Mouse (Mus musculus): ENCODE results near the gene Pitpnc1. TPM values are rescaled to one million over a fixed set of nuclear protein-coding genes. Genes with fewer than 3 reads are reported as not detected.

Gene Pitpnc1
- polyA plus RNA-seq, 1 experiment from 2014 or later = 15.7 TPM

- no peak for ATAC-seq (ENCODE audit: insufficient number of reproducible peaks, insufficient read depth, low FRiP score, low read depth)
- H3K9me3 ChIP-seq (ENCODE audit: control insufficient read depth, low read depth, low read length) = no peaks in the 10 kb centered on the region
- no peak overlapping the region for H3K27ac ChIP-seq (ENCODE audit: low read length)
- H3K4me3 ChIP-seq (ENCODE audit: low read depth, low read length) = no peak overlapping the region
- WGBS = 86% methylated on average over 10 of the region's 10 CpGs
- no peak overlapping the region for H3K4me2 ChIP-seq (replicated peaks; ENCODE audit: low read depth, low read length)
- no peaks in the 10 kb centered on the region for H3K27me3 ChIP-seq (ENCODE audit: control insufficient read depth, insufficient read depth, low read length)
- H3K36me3 ChIP-seq (ENCODE audit: control insufficient read depth, insufficient read depth, low read length) = no peaks in the 10 kb centered on the region
- H3K9ac ChIP-seq (replicated peaks; ENCODE audit: low read depth, low read length) = no peak overlapping the region
- H3K4me1 ChIP-seq (ENCODE audit: control insufficient read depth, insufficient read depth, low read length) = no peaks in the 10 kb centered on the region
These were observed 218.5 kb downstream of the Pitpnc1 start for GRCm38 (mm10) chr11:107252026-107252425.

- H3K4me2 ChIP-seq (replicated peaks; ENCODE audit: low read depth, low read length) = no peak overlapping the region
- no peaks in the 10 kb centered on the region for H3K4me1 ChIP-seq (ENCODE audit: control insufficient read depth, insufficient read depth, low read length)
These were observed 219.0 kb downstream of the Pitpnc1 start for GRCm38 (mm10) chr11:107251460-107251859.

GRCm38 (mm10) chr11:107250882-107251281 lies 219.6 kb downstream of the Pitpnc1 start:
- Histone ChIP-seq H3K4me3 (ENCODE audit: low read depth, low read length) (no peak overlapping the region), H3K4me1 (ENCODE audit: control insufficient read depth, insufficient read depth, low read length) (no peaks in the 10 kb centered on the region), H3K9me3 (ENCODE audit: control insufficient read depth, low read depth, low read length) (no peaks in the 10 kb centered on the region), H3K4me2 (replicated peaks; ENCODE audit: low read depth, low read length) (no peak overlapping the region), H3K27ac (ENCODE audit: low read length) (no peak overlapping the region), H3K36me3 (ENCODE audit: control insufficient read depth, insufficient read depth, low read length) (no peaks in the 10 kb centered on the region), H3K27me3 (ENCODE audit: control insufficient read depth, insufficient read depth, low read length) (no peaks in the 10 kb centered on the region), H3K9ac (replicated peaks; ENCODE audit: low read depth, low read length) (no peak overlapping the region)
- no peak for ATAC-seq (ENCODE audit: insufficient number of reproducible peaks, insufficient read depth, low FRiP score, low read depth)
- WGBS = 93% methylated on average over 8 of the region's 8 CpGs

More at GRCm38 (mm10) chr11:107251460-107251859, 219.0 kb downstream of the Pitpnc1 start:
- Histone ChIP-seq H3K9me3 (ENCODE audit: control insufficient read depth, low read depth, low read length) (no peaks in the 10 kb centered on the region), H3K27me3 (ENCODE audit: control insufficient read depth, insufficient read depth, low read length) (no peaks in the 10 kb centered on the region), H3K36me3 (ENCODE audit: control insufficient read depth, insufficient read depth, low read length) (no peaks in the 10 kb centered on the region), H3K9ac (replicated peaks; ENCODE audit: low read depth, low read length) (no peak overlapping the region), H3K4me3 (ENCODE audit: low read depth, low read length) (no peak overlapping the region), H3K27ac (ENCODE audit: low read length) (no peak overlapping the region)
- WGBS = 84% methylated on average over 7 of the region's 7 CpGs
- no peak for ATAC-seq (ENCODE audit: insufficient number of reproducible peaks, insufficient read depth, low FRiP score, low read depth)

GRCm38 (mm10) chr11:107248753-107249152 lies 221.7 kb downstream of the Pitpnc1 start:
- no peaks in the 10 kb centered on the region for H3K36me3 ChIP-seq (ENCODE audit: control insufficient read depth, insufficient read depth, low read length)
- H3K27ac ChIP-seq (ENCODE audit: low read length) = no peak overlapping the region
- no peaks in the 10 kb centered on the region for H3K9me3 ChIP-seq (ENCODE audit: control insufficient read depth, low read depth, low read length)
- H3K4me2 ChIP-seq (replicated peaks; ENCODE audit: low read depth, low read length) = no peak overlapping the region
- H3K4me3 ChIP-seq (ENCODE audit: low read depth, low read length) = no peak overlapping the region
- WGBS = 92% methylated on average over 7 of the region's 7 CpGs
- no peaks in the 10 kb centered on the region for H3K27me3 ChIP-seq (ENCODE audit: control insufficient read depth, insufficient read depth, low read length)
- ATAC-seq (ENCODE audit: insufficient number of reproducible peaks, insufficient read depth, low FRiP score, low read depth) = no peak
- no peak overlapping the region for H3K9ac ChIP-seq (replicated peaks; ENCODE audit: low read depth, low read length)
- no peaks in the 10 kb centered on the region for H3K4me1 ChIP-seq (ENCODE audit: control insufficient read depth, insufficient read depth, low read length)

- H3K36me3 ChIP-seq (ENCODE audit: control insufficient read depth, insufficient read depth, low read length) = no peaks in the 10 kb centered on the region
- H3K4me2 ChIP-seq (replicated peaks; ENCODE audit: low read depth, low read length) = no peak overlapping the region
- WGBS = 87% methylated on average over 7 of the region's 7 CpGs
- H3K9me3 ChIP-seq (ENCODE audit: control insufficient read depth, low read depth, low read length) = no peaks in the 10 kb centered on the region
- H3K4me1 ChIP-seq (ENCODE audit: control insufficient read depth, insufficient read depth, low read length) = no peaks in the 10 kb centered on the region
- H3K27ac ChIP-seq (ENCODE audit: low read length) = no peak overlapping the region
- no peak overlapping the region for H3K9ac ChIP-seq (replicated peaks; ENCODE audit: low read depth, low read length)
- ATAC-seq (ENCODE audit: insufficient number of reproducible peaks, insufficient read depth, low FRiP score, low read depth) = no peak
- H3K27me3 ChIP-seq (ENCODE audit: control insufficient read depth, insufficient read depth, low read length) = no peaks in the 10 kb centered on the region
- no peak overlapping the region for H3K4me3 ChIP-seq (ENCODE audit: low read depth, low read length)
These were observed 224.8 kb downstream of the Pitpnc1 start for GRCm38 (mm10) chr11:107245657-107246056.

GRCm38 (mm10) chr11:107243126-107243525 lies 227.4 kb downstream of the Pitpnc1 start:
- H3K4me1 ChIP-seq (ENCODE audit: control insufficient read depth, insufficient read depth, low read length) = no peaks in the 10 kb centered on the region
- no peaks in the 10 kb centered on the region for H3K9me3 ChIP-seq (ENCODE audit: control insufficient read depth, low read depth, low read length)
- H3K4me2 ChIP-seq (replicated peaks; ENCODE audit: low read depth, low read length) = no peak overlapping the region
- no peak overlapping the region for H3K27ac ChIP-seq (ENCODE audit: low read length)
- WGBS = 85% methylated on average over 6 of the region's 6 CpGs
- no peaks in the 10 kb centered on the region for H3K27me3 ChIP-seq (ENCODE audit: control insufficient read depth, insufficient read depth, low read length)
- H3K4me3 ChIP-seq (ENCODE audit: low read depth, low read length) = no peak overlapping the region
- no peaks in the 10 kb centered on the region for H3K36me3 ChIP-seq (ENCODE audit: control insufficient read depth, insufficient read depth, low read length)
- ATAC-seq (ENCODE audit: insufficient number of reproducible peaks, insufficient read depth, low FRiP score, low read depth) = no peak
- H3K9ac ChIP-seq (replicated peaks; ENCODE audit: low read depth, low read length) = no peak overlapping the region

- Histone ChIP-seq H3K4me2 (replicated peaks; ENCODE audit: low read depth, low read length) (no peak overlapping the region), H3K27me3 (ENCODE audit: control insufficient read depth, insufficient read depth, low read length) (no peaks in the 10 kb centered on the region), H3K4me3 (ENCODE audit: low read depth, low read length) (no peak overlapping the region), H3K4me1 (ENCODE audit: control insufficient read depth, insufficient read depth, low read length) (no peaks in the 10 kb centered on the region), H3K9ac (replicated peaks; ENCODE audit: low read depth, low read length) (no peak overlapping the region), H3K36me3 (ENCODE audit: control insufficient read depth, insufficient read depth, low read length) (no peaks in the 10 kb centered on the region), H3K27ac (ENCODE audit: low read length) (no peak overlapping the region), H3K9me3 (ENCODE audit: control insufficient read depth, low read depth, low read length) (no peaks in the 10 kb centered on the region)
- ATAC-seq (ENCODE audit: insufficient number of reproducible peaks, insufficient read depth, low FRiP score, low read depth) = no peak
- WGBS = 84% methylated on average over 7 of the region's 7 CpGs
These were observed 228.8 kb downstream of the Pitpnc1 start for GRCm38 (mm10) chr11:107241678-107242077.

- no peak overlapping the region for H3K4me3 ChIP-seq (ENCODE audit: low read depth, low read length)
- H3K9ac ChIP-seq (replicated peaks; ENCODE audit: low read depth, low read length) = no peak overlapping the region
- no peak overlapping the region for H3K27ac ChIP-seq (ENCODE audit: low read length)
- WGBS = 88% methylated on average over 6 of the region's 6 CpGs
- no peaks in the 10 kb centered on the region for H3K36me3 ChIP-seq (ENCODE audit: control insufficient read depth, insufficient read depth, low read length)
- no peaks in the 10 kb centered on the region for H3K4me1 ChIP-seq (ENCODE audit: control insufficient read depth, insufficient read depth, low read length)
- H3K27me3 ChIP-seq (ENCODE audit: control insufficient read depth, insufficient read depth, low read length) = no peaks in the 10 kb centered on the region
- no peak for ATAC-seq (ENCODE audit: insufficient number of reproducible peaks, insufficient read depth, low FRiP score, low read depth)
- no peak overlapping the region for H3K4me2 ChIP-seq (replicated peaks; ENCODE audit: low read depth, low read length)
- H3K9me3 ChIP-seq (ENCODE audit: control insufficient read depth, low read depth, low read length) = no peaks in the 10 kb centered on the region
These were observed 232.0 kb downstream of the Pitpnc1 start for GRCm38 (mm10) chr11:107238506-107238905.

GRCm38 (mm10) chr11:107237532-107237931 lies 233.0 kb downstream of the Pitpnc1 start:
- H3K27ac ChIP-seq (ENCODE audit: low read length) = no peak overlapping the region
- no peaks in the 10 kb centered on the region for H3K4me1 ChIP-seq (ENCODE audit: control insufficient read depth, insufficient read depth, low read length)
- no peaks in the 10 kb centered on the region for H3K27me3 ChIP-seq (ENCODE audit: control insufficient read depth, insufficient read depth, low read length)
- ATAC-seq (ENCODE audit: insufficient number of reproducible peaks, insufficient read depth, low FRiP score, low read depth) = no peak
- no peaks in the 10 kb centered on the region for H3K9me3 ChIP-seq (ENCODE audit: control insufficient read depth, low read depth, low read length)
- 88% methylated on average over 4 of the region's 4 CpGs for WGBS
- H3K4me3 ChIP-seq (ENCODE audit: low read depth, low read length) = no peak overlapping the region
- H3K9ac ChIP-seq (replicated peaks; ENCODE audit: low read depth, low read length) = no peak overlapping the region
- H3K36me3 ChIP-seq (ENCODE audit: control insufficient read depth, insufficient read depth, low read length) = no peaks in the 10 kb centered on the region
- H3K4me2 ChIP-seq (replicated peaks; ENCODE audit: low read depth, low read length) = no peak overlapping the region

Data from stomach, embryonic 14.5 days (tissue).